Mouse (Mus musculus) kidney, adult 2 months (tissue): Measurements from ENCODE around the gene Tcf19.

Source experiments
- CTCF ChIP-seq: fragments of 200-500 bp; conservative IDR thresholded peaks from 2 replicates; pipeline ENCODE4 v1.5.1; 2011; ENCODE audit warnings: low read depth, mild to moderate bottlenecking, control low read depth, low read length, moderate library complexity, mixed read lengths; ENCODE audit not compliant: insufficient read depth, insufficient read length
- POLR2A ChIP-seq: fragments of 200-500 bp; IDR thresholded peaks from one replicate; pipeline ENCODE4 v1.6.1; 2011; ENCODE audit warnings: low read depth, low read length, control low read depth

GRCm38 (mm10) chr17:35504628-35505481 lies 11.8 kb downstream of the Tcf19 start:
- TF ChIP-seq CTCF: no peak
- TF ChIP-seq POLR2A: no peak
